ENCODE assay signal across 8 mouse cellular contexts in the genomic region with DNA sequence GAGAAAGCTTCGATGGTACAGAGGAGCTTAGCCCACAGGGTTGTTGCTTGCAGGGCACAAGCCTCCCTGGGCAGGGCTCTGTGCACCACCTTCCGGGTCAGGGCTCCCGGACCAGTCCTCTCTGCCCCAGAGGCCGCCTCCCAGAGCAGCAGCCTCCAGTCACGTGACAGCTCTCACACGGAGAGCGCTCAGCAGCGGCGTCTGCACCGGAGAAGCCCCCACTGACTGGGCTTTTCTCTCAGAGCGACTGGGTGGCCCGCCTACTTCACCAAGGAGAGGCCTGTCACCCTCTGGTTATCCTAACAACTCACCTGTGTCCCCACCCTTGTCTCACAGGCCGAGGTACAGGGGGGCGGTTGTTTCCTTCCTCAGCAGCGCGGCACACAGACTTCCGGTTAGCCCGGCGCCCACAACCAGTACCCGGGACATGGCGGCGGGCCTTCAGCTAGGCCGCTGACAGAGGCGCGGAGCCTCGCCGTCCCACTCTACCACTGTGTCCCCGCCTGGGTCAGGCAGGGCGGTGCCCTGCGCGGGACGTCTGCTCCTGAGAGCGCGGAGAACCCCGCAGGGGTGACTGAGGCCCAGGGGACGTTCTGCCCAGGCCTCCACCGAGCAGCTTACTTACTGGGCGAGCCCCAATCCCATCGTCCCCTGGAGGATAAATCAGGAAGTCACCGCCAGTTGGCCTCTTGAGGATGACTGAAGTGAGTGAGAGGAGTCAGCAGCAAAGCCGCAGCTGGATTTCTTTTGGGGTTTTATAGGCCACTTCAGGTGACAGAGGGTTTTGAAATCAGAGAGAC. TPM values are rescaled to one million over a fixed set of nuclear protein-coding genes. Genes with fewer than 3 reads are reported as not detected.
DNase-seq lines count a peak whose midpoint lies in the region; ATAC-seq and TF ChIP-seq lines count a peak whose summit lies in the region.
"Not testable (repeated sequence)": the region's sequence is repeated elsewhere in the genome, so short reads cannot be mapped to it uniquely, and the experiment has no call there.

A gene (minus strand): TSS at position 665 of the 800 bp plus-strand sequence.

- H3K9me3 ChIP-seq in forebrain, embryonic 14.5 days (replicated peaks; ENCODE audit: control insufficient read depth, low read length); liver, embryonic 12.5 days (replicated peaks); midbrain, postnatal 0 days (ENCODE audit: low read length); stomach, embryonic 15.5 days: not testable (repeated sequence)

- H3K9ac ChIP-seq in forebrain, embryonic 14.5 days (ENCODE audit: low read length); liver, embryonic 12.5 days; midbrain, postnatal 0 days (replicated peaks; ENCODE audit: low read length, poor library complexity, severe bottlenecking); stomach, embryonic 15.5 days: not testable (repeated sequence)

- intact Hi-C loops in heart, postnatal 10 days (cut with DNase I), result not testable (repeated sequence)

- ATAC-seq in forebrain, embryonic 14.5 days, result peak; percentile 98
- peak; percentile 64 for ATAC-seq in liver, embryonic 12.5 days
- peak; percentile 92 for ATAC-seq in midbrain, postnatal 0 days (ENCODE audit: low FRiP score)
- ATAC-seq in stomach, embryonic 15.5 days (ENCODE audit: insufficient read depth, low FRiP score, low read depth), result peak; percentile 82

- H3K36me3 ChIP-seq in forebrain, embryonic 14.5 days (ENCODE audit: control insufficient read depth, insufficient read depth, low read length); liver, embryonic 12.5 days; midbrain, postnatal 0 days (ENCODE audit: insufficient read depth, low read length); stomach, embryonic 15.5 days: not testable (repeated sequence)

- H3K4me2 ChIP-seq in forebrain, embryonic 14.5 days (ENCODE audit: low read length), result peak within 1 kb of the TSS; percentile 12; the same call in 1 of the 2 replicates
- H3K4me2 ChIP-seq in liver, embryonic 12.5 days, result not testable (repeated sequence)
- H3K4me2 ChIP-seq in midbrain, postnatal 0 days (ENCODE audit: low read depth, low read length, poor library complexity, severe bottlenecking), result peak within 1 kb of the TSS; percentile 29
- 0 out of 2 replicates have a peak within 1 kb of the TSS, but pooled peaks have one; percentile 25 for H3K4me2 ChIP-seq in stomach, embryonic 15.5 days

- not testable (repeated sequence) for H3K4me3 ChIP-seq in forebrain, embryonic 14.5 days (ENCODE audit: low read depth, low read length); liver, embryonic 12.5 days; midbrain, postnatal 0 days (ENCODE audit: low read depth, low read length); stomach, embryonic 15.5 days (replicated peaks)

- H3K4me1 ChIP-seq in forebrain, embryonic 14.5 days (ENCODE audit: control insufficient read depth, insufficient read depth, low read length); liver, embryonic 12.5 days; midbrain, postnatal 0 days (ENCODE audit: insufficient read depth, low read length); stomach, embryonic 15.5 days: not testable (repeated sequence)

- WGBS in forebrain, embryonic 14.5 days, result 37% methylated on average over 12 of the region's 41 CpGs
- 43% methylated on average over 13 of the region's 41 CpGs for WGBS in liver, embryonic 12.5 days (ENCODE audit: insufficient replicate concordance)
- 40% methylated on average over 13 of the region's 41 CpGs for WGBS in midbrain, postnatal 0 days
- WGBS in stomach, embryonic 15.5 days, result 34% methylated on average over 13 of the region's 41 CpGs

- TF ChIP-seq CTCF in midbrain, postnatal 0 days (IDR thresholded peaks at IDR 0.05), result not testable (repeated sequence)

- H3K27ac ChIP-seq in forebrain, embryonic 14.5 days (ENCODE audit: low read depth, low read length); liver, embryonic 12.5 days; midbrain, postnatal 0 days (ENCODE audit: low read depth, low read length); stomach, embryonic 15.5 days: not testable (repeated sequence)

- not testable (repeated sequence) for H3K27me3 ChIP-seq in forebrain, embryonic 14.5 days (replicated peaks; ENCODE audit: control insufficient read depth, insufficient read depth, low read length); liver, embryonic 12.5 days (replicated peaks); midbrain, postnatal 0 days (ENCODE audit: insufficient read depth, low read length); stomach, embryonic 15.5 days (replicated peaks)

- DNase-seq in 3134 (ENCODE audit: extremely low read depth, insufficient read length, low spot score), result peak; percentile 1
- DNase-seq in cerebellum, adult 11-12 months, result peak; percentile 32
- peak; percentile 3 for DNase-seq in forebrain, embryonic 14.5 days (ENCODE audit: low spot score)
- peak; percentile 24 to 50 for DNase-seq in heart, postnatal 10 days
- peak; percentile 40 for DNase-seq in kidney, postnatal 14 days
- not testable (repeated sequence) for DNase-seq in midbrain, postnatal 0 days (ENCODE audit: low spot score)

RNA-seq across cellular contexts. Expression of the gene that starts here (rescaled TPM):
- 14.4 and 16.1 TPM in 2 replicates for polyA plus RNA-seq in forebrain, embryonic 14.5 days (2014; fragmentation: Nextera tagmentation; extraction: Ambion mirVana)
- 10 to 100 TPM; 11.1 to 11.2 TPM for total RNA-seq in heart, postnatal 10 days (2021)
- polyA plus RNA-seq in liver, embryonic 12.5 days (2016; fragmentation: Nextera tagmentation; extraction: Ambion mirVana), result 3.7 TPM in 2 replicates
- total RNA-seq in midbrain, postnatal 0 days (2014; rRNA removed), result 10.0 and 17.6 TPM in 2 replicates
- 13.7 and 14.7 TPM in 2 replicates for polyA plus RNA-seq in midbrain, postnatal 0 days (2015; fragmentation: Nextera tagmentation; extraction: Ambion mirVana)
- polyA plus RNA-seq in stomach, embryonic 15.5 days (2015; fragmentation: Nextera tagmentation; extraction: Ambion mirVana), result 13.8 and 14.5 TPM in 2 replicates
